Mouse (Mus musculus) megakaryocyte-erythroid progenitor cell, adult 5-6 weeks (primary cell): ENCODE data around the gene Etv4. TPM values are rescaled to one million over a fixed set of nuclear protein-coding genes. Genes with fewer than 3 reads are reported as not detected.

Source experiments
- ATAC-seq: replicated peaks from 2 replicates; pipeline ENCODE4 v1.8.0; 2016; ENCODE audit warnings: mild to moderate bottlenecking, inconsistent platforms; ENCODE audit not compliant: severe bottlenecking, poor library complexity, low FRiP score, low TSS enrichment
- total RNA-seq, 2 experiments: library from RNA; stranded (forward) in 1 of 2; stranded (reverse) in 1 of 2; fragments of 200-1000, 215-1000 nt in 1 of 2; fragments of >200 nt in 1 of 2; fragmentation: Nextera tagmentation in 1 of 2; gene quantifications; 2 replicates each; pipeline ENCODE4 v1.2.3; 2014 to 2017

The Etv4 gene
- total RNA-seq, 2 experiments from 2014 or later = not detected

- peak; percentile 97 for ATAC-seq
Observed at GRCm38 (mm10) chr11:101732518-101733440, 52.4 kb downstream of the Etv4 start, which contains the start of gene Dhx8. Gene Dhx8 (plus strand): TSS chr11:101732919.

DNA sequence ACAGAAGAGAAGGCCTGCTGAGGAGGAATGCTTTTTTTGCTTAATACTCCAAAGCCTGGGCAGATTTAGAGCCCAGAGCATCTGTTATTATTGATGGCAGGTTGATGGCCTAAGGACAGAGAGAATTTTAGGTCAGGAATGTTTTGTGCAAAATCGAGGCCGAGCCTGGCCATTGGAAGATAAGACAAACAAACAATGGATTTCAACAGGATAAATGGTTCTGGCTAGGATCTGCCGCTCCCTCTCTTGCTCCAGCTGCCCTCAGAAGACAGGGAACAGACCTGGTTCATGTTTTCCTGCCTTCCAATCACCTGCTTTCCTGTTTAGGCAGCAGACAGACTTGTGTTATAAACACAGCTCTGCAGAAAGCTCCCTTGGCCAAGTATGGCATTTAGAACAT, 55.9 kb downstream of the Etv4 start:
- no peak for ATAC-seq

DNA sequence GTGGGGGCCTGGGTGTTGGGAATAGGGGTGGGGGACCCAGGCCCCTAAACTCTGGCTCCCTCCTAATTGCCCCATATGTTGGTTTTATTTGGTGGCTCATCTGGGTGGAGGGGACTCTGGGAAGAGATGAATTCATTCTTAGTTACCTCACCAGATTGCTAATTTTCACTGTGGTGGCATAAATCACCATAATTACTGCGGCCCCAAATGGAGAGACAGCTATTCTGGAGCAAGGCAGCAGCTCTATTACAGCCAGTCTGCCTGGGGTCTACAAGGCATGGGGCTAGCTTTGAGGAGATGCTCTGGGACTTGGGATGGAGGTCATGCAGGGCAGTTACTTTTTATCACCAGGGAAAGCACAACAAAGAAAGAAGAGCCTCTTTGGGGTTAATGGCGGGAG, 58.4 kb downstream of the Etv4 start:
- ATAC-seq = no peak

DNA sequence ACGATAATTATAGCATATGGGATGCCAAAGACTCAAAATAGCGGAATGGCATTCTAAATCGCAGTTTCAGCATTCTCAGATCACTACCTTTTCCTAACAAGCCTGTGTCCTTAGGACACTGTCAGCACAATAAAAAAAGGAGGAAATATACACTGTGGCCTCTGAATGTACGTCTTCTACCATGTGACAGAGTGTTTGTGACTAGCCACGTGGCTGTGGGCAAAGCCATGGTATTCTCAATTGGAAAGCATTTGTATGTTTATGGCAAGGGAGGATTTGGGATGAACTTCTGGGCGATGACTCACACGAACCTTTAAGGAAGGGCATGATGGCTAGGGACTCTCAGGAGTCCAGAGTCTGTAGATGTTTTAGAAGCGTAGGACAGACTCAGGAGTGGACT, 60.1 kb downstream of the Etv4 start:
- no peak for ATAC-seq

DNA sequence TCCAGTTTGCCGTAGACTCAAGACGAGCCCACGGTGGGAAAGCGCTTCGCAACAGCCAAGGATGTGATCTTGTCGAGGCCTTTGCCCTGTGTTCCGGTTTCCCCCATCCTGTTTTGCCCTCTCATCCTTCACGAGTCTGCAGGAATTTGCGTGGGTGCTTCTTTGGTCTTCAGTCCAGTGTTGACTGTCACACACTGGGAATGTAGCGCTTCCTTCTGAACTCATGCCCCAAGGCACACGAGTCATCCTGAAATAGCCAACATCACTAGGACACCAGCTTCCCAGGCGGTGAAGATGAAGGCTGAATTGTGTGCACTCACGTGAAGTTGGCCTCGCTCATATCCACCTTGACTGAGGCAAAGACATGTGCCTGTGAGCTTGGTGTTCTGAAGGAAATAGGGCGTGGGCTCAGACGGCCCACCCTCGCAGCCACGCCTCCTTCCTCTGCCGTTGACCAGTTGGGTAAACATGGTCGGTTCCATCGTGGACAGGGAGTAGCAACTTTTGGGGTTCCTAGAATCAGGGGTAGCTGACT, 65.1 kb downstream of the Etv4 start:
- no peak for ATAC-seq

Other genes with a start within 250 kb of the Etv4 start
- gene Brca1, start 233.4 kb downstream of the Etv4 start, total RNA-seq (2014; fragmentation: Nextera tagmentation) = 37.5 and 45.4 TPM in 2 replicates
- 38.5 and 49.6 TPM in 2 replicates for gene Brca1, start 233.4 kb downstream of the Etv4 start, total RNA-seq (2017)
- 50.1 and 74.2 TPM in 2 replicates for gene Nbr1, start 233.2 kb downstream of the Etv4 start, total RNA-seq (2014; fragmentation: Nextera tagmentation)
- 43.3 and 45.3 TPM in 2 replicates for gene Nbr1, start 233.2 kb downstream of the Etv4 start, total RNA-seq (2017)
- 0.85 and 1.7 TPM in 2 replicates for gene Tmem106a, start 203.1 kb downstream of the Etv4 start, total RNA-seq (2014; fragmentation: Nextera tagmentation)
- 0.80 TPM in 1 of 2 replicates, not detected in the other for gene Tmem106a, start 203.1 kb downstream of the Etv4 start, total RNA-seq (2017)
- gene Gm11634, start 186.1 kb downstream of the Etv4 start, total RNA-seq (2014; fragmentation: Nextera tagmentation) = not detected in 2 replicates
- not detected in 2 replicates for gene Gm11634, start 186.1 kb downstream of the Etv4 start, total RNA-seq (2017)
- 13.0 and 21.8 TPM in 2 replicates for gene Rdm1, start 158.2 kb downstream of the Etv4 start, total RNA-seq (2014; fragmentation: Nextera tagmentation)
- 2.0 and 5.3 TPM in 2 replicates for gene Rdm1, start 158.2 kb downstream of the Etv4 start, total RNA-seq (2017)
- 0.22 TPM in 1 of 2 replicates, not detected in the other for gene Arl4d, start 119.8 kb downstream of the Etv4 start, total RNA-seq (2014; fragmentation: Nextera tagmentation)
- 5.8 TPM in 1 of 2 replicates, not detected in the other for gene Arl4d, start 119.8 kb downstream of the Etv4 start, total RNA-seq (2017)
- 31.5 and 41.1 TPM in 2 replicates for gene Dhx8, start 52.5 kb downstream of the Etv4 start, total RNA-seq (2014; fragmentation: Nextera tagmentation)
- gene Dhx8, start 52.5 kb downstream of the Etv4 start, total RNA-seq (2017) = 26.8 and 49.1 TPM in 2 replicates
- not detected in 2 replicates for gene Meox1, start 109.0 kb upstream of the Etv4 start, total RNA-seq (2014; fragmentation: Nextera tagmentation)
- gene Meox1, start 109.0 kb upstream of the Etv4 start, total RNA-seq (2017) = not detected in 2 replicates
- not detected in 2 replicates for gene Sost, start 181.6 kb upstream of the Etv4 start, total RNA-seq (2014; fragmentation: Nextera tagmentation)
- gene Sost, start 181.6 kb upstream of the Etv4 start, total RNA-seq (2017) = not detected in 2 replicates
- gene Cfap97d1, start 198.9 kb upstream of the Etv4 start, total RNA-seq (2014; fragmentation: Nextera tagmentation) = not detected in 2 replicates
- gene Cfap97d1, start 198.9 kb upstream of the Etv4 start, total RNA-seq (2017) = not detected in 2 replicates
- 0.28 and 0.96 TPM in 2 replicates for gene Dusp3, start 201.6 kb upstream of the Etv4 start, total RNA-seq (2014; fragmentation: Nextera tagmentation)
- 0.70 and 1.3 TPM in 2 replicates for gene Dusp3, start 201.6 kb upstream of the Etv4 start, total RNA-seq (2017)
- not detected in 2 replicates for gene Mpp3, start 243.1 kb upstream of the Etv4 start, total RNA-seq (2014; fragmentation: Nextera tagmentation)
- not detected in 2 replicates for gene Mpp3, start 243.1 kb upstream of the Etv4 start, total RNA-seq (2017)